Mouse (Mus musculus) testis, adult 2 months (tissue): ENCODE measurements around the gene Aldh18a1. TPM values are rescaled to one million over a fixed set of nuclear protein-coding genes. Genes with fewer than 3 reads are reported as not detected.

Experiments
- H3K27ac ChIP-seq: fragments of 200-500 bp; 2 replicates; pipeline ENCODE4 v1.5.1; 2012; ENCODE audit warnings: low read depth, low read length; ENCODE audit not compliant: control insufficient read depth, insufficient read depth
- H3K27me3 ChIP-seq: fragments of 200-500 bp; 2 replicates; pipeline ENCODE4 v1.6.1; 2012; ENCODE audit warnings: mild to moderate bottlenecking, low read length, moderate library complexity; ENCODE audit not compliant: control insufficient read depth, insufficient read depth
- H3K36me3 ChIP-seq: fragments of 200-500 bp; 2 replicates; pipeline ENCODE4 v1.6.1; 2012; ENCODE audit warnings: mild to moderate bottlenecking, low read length; ENCODE audit not compliant: control insufficient read depth, insufficient read depth
- H3K4me1 ChIP-seq: fragments of 200-500 bp; 2 replicates; pipeline ENCODE4 v1.6.1; 2012; ENCODE audit warnings: low read length; ENCODE audit not compliant: control insufficient read depth, insufficient read depth
- H3K4me3 ChIP-seq: fragments of 200-500 bp; 2 replicates; pipeline ENCODE4 v1.5.1; 2012; ENCODE audit warnings: low read depth, mild to moderate bottlenecking, low read length, moderate library complexity, mixed read lengths; ENCODE audit not compliant: control insufficient read depth
- CTCF ChIP-seq: fragments of 200-500 bp; IDR thresholded peaks from 2 replicates; pipeline ENCODE4 v1.5.1; 2012; ENCODE audit warnings: low read depth, mild to moderate bottlenecking, inconsistent platforms, low read length, moderate library complexity; ENCODE audit not compliant: control insufficient read depth, insufficient read depth, insufficient replicate concordance
- POLR2A ChIP-seq: fragments of 200-500 bp; IDR thresholded peaks from 2 replicates; pipeline ENCODE4 v1.6.1; 2012; ENCODE audit warnings: low read depth, mild to moderate bottlenecking, inconsistent platforms, low read length, moderate library complexity; ENCODE audit not compliant: control insufficient read depth
- polyA plus RNA-seq: library from polyadenylated mRNA; depleted of rRNA; stranded (reverse); fragments of >200 nt; gene quantifications from 2 replicates; pipeline ENCODE4 v1.2.3, GENCODE M21; 2012

The Aldh18a1 gene
- polyA plus RNA-seq, 1 experiment = 4.8 TPM

DNA sequence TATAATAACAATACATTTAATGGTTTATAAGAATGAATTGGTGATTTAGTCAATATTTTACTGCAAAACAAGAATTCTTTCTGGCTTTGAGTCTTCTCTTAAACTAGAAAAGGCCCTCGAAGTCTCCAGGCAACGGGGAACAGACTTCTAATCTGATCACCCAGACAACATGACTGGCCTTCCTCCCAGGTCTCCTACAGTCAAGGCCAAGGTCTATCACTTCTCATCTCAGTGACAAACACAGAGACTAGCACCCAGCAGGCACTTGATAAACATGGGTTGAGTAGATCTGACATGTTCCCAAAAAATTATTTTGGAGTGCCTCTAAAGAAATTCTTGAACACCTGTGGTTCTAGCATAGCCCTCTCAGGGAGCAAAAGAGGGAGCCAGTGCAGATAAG, 57.9 kb downstream of the Aldh18a1 start:
- no peaks in the 10 kb centered on the region for H3K27me3 ChIP-seq
- H3K4me1 ChIP-seq = no peaks in the 10 kb centered on the region
- H3K36me3 ChIP-seq = no peaks in the 10 kb centered on the region
- no peak overlapping the region for H3K4me3 ChIP-seq
- no peak overlapping the region for H3K27ac ChIP-seq
- TF ChIP-seq POLR2A (no peak), CTCF (no peak)

DNA sequence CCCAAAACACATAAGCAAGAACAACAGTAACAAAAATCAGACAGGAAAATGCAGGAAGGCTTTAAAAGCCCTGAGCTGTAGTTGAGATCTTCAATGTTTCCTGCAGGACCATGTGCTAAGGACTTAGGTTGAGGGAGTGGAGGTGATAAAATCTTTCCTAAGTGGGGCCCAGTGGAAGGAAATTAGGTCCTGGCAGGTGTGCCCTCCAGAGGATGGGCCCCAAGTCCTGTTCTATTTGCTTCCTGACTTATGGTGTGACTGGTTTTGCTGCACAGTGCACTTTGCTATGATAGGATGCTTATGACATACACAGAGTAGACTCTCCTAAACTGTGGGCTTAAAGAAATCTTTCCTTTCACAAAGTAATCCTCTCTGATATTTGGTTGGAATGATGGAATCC, 60.0 kb downstream of the Aldh18a1 start:
- no peak for TF ChIP-seq POLR2A
- no peak for TF ChIP-seq CTCF

DNA sequence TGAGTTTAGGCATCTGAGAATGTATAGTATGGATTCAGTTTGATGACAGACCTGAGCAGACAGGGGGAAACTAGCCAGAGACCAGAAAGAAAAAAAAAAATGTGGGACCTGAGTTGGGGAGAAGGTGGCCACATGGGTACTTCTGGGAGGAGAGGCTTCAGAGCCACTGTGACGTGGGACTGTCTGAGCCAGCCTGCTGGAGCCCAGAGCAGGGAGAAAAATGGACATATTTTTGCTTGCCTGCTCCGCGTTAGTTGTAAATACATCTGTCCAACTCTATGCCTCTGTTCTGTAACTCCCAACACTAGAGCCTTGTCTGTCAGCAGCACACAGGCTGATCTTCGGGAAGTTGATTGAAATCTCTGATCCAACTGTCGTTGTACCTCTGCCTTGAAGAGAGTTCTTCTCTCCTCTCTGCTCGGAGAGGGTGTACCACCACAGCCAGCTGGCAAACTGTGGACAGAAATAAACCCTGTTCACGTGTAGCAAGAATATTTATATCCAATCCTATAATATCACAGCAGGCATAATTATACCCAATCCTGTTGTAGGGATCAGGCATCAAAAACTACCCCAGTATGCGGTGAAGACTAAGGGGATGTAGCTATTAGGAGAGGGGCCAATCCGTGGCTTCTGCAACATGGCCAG, 61.8 kb downstream of the Aldh18a1 start:
- H3K4me1 ChIP-seq = no peaks in the 10 kb centered on the region
- H3K27me3 ChIP-seq = no peaks in the 10 kb centered on the region
- no peak overlapping the region for H3K27ac ChIP-seq
- no peak overlapping the region for H3K4me3 ChIP-seq
- H3K36me3 ChIP-seq = no peaks in the 10 kb centered on the region
- TF ChIP-seq CTCF = no peak
- no peak for TF ChIP-seq POLR2A

More for the DNA sequence above, 60.0 kb downstream of the Aldh18a1 start:
- H3K27ac ChIP-seq = no peak overlapping the region
- no peaks in the 10 kb centered on the region for H3K4me1 ChIP-seq
- H3K4me3 ChIP-seq = no peak overlapping the region
- no peaks in the 10 kb centered on the region for H3K36me3 ChIP-seq
- H3K27me3 ChIP-seq = no peaks in the 10 kb centered on the region

DNA sequence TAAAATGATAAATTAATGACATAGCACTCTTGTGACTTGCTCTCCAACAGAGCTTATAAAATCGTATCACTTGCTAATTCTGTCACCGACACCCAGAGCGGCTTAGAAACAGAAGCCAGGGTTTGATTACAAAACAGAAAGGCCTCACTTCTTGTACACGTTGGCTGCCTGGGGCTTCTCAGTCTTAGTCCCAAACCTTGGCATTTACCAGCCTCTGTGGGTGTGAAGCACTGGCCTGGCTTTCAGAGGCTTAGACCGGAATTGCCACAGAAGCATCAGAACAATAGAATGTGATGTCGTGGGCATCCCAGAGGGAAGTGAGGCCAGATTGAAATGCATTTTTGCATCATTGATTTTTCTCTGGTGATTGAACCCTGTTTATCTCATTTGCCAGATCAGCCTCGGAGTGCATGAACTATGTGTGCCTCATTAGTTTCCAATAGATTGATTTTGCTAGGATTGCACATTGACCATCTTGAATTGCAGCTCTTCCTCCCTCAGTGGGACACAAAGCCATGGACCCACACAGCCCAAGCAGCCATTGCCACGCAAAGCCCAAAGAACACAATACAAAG, 64.7 kb downstream of the Aldh18a1 start:
- H3K4me3 ChIP-seq = no peak overlapping the region
- H3K4me1 ChIP-seq = no peaks in the 10 kb centered on the region
- H3K27me3 ChIP-seq = no peaks in the 10 kb centered on the region
- TF ChIP-seq POLR2A (no peak), CTCF (no peak)
- H3K27ac ChIP-seq = no peak overlapping the region
- H3K36me3 ChIP-seq = no peaks in the 10 kb centered on the region

DNA sequence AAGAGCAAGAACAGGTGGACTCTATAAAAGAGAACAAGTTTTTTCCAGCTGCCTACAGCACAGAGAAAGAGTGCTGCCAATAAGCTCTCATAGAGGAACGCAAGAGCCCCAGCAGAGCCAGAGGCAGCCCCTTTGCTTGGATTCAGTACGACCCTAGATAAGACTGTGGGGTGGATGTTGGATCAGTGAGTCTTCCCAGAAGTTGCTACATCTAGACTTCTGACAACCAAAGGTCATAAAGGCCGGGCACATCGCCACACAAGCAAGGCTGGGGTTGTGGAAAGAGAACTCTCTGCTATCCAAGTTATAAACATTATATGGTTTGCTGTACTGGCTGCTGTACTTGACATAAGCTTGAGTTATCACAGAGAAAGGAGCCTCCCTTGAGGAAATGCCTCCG, 67.9 kb downstream of the Aldh18a1 start:
- H3K36me3 ChIP-seq = no peaks in the 10 kb centered on the region
- H3K27ac ChIP-seq = no peak overlapping the region
- TF ChIP-seq POLR2A (no peak), CTCF (no peak)
- no peak overlapping the region for H3K4me3 ChIP-seq
- no peaks in the 10 kb centered on the region for H3K4me1 ChIP-seq
- no peaks in the 10 kb centered on the region for H3K27me3 ChIP-seq

DNA sequence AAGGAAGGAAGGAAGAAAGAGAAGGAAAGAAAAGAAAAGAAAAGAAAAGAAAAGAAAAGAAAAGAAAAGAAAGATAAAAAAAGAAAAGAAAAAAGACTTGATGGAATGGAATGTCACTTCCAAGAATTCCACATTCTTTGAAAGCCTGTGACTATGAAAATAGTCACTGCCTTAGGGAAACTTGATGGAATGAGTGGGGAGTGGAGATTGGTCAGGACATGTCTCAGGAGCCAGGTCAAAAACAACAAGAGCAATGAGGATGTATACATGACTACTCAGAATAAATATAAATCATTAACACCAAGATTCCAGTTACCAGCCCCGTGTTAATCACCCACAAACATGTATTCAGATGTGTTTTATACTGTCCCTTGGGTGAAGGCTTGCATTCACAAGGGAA, 69.6 kb downstream of the Aldh18a1 start:
- H3K36me3 ChIP-seq = no peaks in the 10 kb centered on the region
- no peak overlapping the region for H3K4me3 ChIP-seq
- TF ChIP-seq CTCF = no peak
- no peak overlapping the region for H3K27ac ChIP-seq
- no peaks in the 10 kb centered on the region for H3K27me3 ChIP-seq
- peaks cover 3% of the 10 kb centered on the region for H3K4me1 ChIP-seq

DNA sequence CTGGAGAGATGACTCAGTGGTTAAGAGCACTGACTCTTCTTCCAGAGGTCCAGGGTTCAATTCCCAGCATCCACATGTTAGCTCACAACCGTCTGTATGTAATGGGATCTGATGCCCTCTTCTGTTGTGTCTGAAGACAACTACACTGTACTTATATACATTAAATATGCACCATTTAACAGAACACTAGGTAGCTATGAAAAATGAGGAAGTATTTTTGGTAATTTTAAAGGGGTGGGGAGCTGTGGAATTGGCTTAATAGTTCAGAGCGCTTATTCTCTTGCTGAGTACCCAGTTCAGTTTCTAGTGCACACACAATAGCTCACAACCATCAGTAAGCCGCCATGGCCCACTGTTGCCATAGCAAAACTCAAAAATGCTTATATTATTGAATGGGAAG, 72.7 kb downstream of the Aldh18a1 start:
- peaks cover 17% of the 10 kb centered on the region for H3K4me1 ChIP-seq

More for the DNA sequence above, 72.7 kb downstream of the Aldh18a1 start:
- no peaks in the 10 kb centered on the region for H3K36me3 ChIP-seq
- H3K27me3 ChIP-seq = no peaks in the 10 kb centered on the region
- no peak overlapping the region for H3K27ac ChIP-seq
- TF ChIP-seq POLR2A (no peak), CTCF (no peak)
- H3K4me3 ChIP-seq = no peak overlapping the region
